Mouse (Mus musculus) heart, adult 10 weeks (tissue): ENCODE results near the gene Dpp10. TPM values are rescaled to one million over a fixed set of nuclear protein-coding genes. Genes with fewer than 3 reads are reported as not detected.

Source experiments
- polyA plus RNA-seq: library from polyadenylated mRNA; stranded (reverse); fragments of 350-450 nt; fragmentation: Illumina TruSeq; extraction: RNeasy Lipid Tissue Mini Kit (QIAGEN cat#74804); gene quantifications from one replicate; pipeline ENCODE4 v1.2.3, GENCODE M21; 2014; ENCODE audit warnings: low read depth, low replicate concordance

The Dpp10 gene
- not detected for polyA plus RNA-seq

GRCm38 (mm10) chr1:124044925-124045640, at the start of gene Dpp10:
Gene Dpp10, minus strand, starts transcription at chr1:124045559.

